Mouse (Mus musculus): ENCODE measurements around the gene Npdc1. TPM values are rescaled to one million over a fixed set of nuclear protein-coding genes. Genes with fewer than 3 reads are reported as not detected.
A peak's percentile ranks its signal among the peaks of the same experiment; 100 is the strongest.

The Npdc1 gene
- polyA plus RNA-seq, 1 experiment from 2014 or later: 52.5 TPM

DNA sequence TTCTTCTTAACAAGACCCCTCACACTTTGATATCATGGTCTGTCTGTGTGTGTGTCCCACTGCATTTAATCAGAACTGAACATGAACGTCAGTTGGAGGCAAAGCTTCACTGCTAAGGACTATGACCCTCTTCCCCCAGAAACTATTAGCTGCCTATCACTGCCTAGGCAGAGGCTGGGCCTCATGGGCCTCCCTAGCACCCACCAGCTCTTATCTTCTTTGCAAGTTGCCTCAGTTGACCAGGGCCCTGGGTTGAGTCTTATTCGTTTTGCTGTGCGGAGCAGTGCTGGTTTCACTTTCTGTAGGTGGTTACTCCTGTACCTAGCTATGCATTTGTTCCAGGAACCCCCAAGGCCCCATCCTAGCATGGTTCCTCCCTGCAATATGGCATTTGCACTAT, 29.2 kb upstream of the Npdc1 start:
- H3K27me3 ChIP-seq: peaks cover 14% of the 10 kb centered on the region; the same call in 1 of the 2 replicates
- no peak for ATAC-seq (replicated peaks; ENCODE audit: low FRiP score)
- 91% methylated on average over 3 of the region's 3 CpGs for WGBS
- H3K4me3 ChIP-seq (replicated peaks): no peak overlapping the region
- H3K36me3 ChIP-seq: peaks cover 2% of the 10 kb centered on the region; the same call in 1 of the 2 replicates
- peaks cover 30% of the 10 kb centered on the region for H3K4me1 ChIP-seq
- no peak overlapping the region for H3K9ac ChIP-seq
- no peak overlapping the region for H3K4me2 ChIP-seq
- no peak overlapping the region for H3K27ac ChIP-seq
- H3K9me3 ChIP-seq (replicated peaks): no peaks in the 10 kb centered on the region

DNA sequence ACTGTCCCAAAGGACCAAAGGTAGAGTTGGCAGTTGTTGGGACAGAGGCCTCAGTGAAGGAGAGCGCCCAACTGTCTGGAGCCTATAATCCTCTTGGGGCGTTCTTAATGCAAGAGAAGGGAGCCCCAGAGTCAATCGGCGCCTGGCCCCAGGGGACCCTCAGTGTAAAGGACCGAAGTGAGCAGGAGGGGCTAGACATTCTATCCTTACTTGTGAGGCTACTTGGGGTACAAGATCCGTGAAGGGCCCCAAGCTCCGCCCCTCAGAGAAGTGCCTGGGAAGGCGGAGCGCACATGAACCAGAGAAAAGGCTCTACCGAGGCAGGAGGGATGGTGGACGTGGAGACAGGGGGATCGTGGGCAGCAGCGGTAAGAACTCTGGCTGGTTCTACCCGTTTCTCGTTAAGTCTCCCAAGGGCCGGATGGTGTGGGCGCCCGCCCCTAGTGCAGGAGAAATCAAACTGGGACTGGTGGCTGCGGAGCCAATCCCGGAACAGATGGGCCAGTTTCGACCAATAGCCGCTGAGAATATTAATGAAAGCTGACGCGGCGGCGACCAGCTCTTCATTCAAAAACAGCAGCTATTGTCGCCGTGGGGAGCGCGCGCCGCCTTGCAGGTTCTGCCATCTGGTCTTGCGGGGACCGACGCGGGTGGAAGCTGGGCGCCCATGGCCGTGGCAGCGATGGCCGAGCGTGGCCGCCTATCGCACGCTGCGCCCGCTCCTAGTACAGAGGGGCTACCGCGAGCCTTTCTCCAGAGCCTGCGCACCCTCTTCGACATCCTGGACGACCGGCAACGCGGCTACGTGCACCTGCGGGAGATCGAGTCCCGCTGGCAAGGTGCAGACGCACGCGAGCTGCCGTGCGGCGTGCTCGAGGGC, 27.1 kb upstream of the Npdc1 start, which contains the start of gene Sapcd2:
Gene Sapcd2 (plus strand): TSS at position 558 of the 880 bp plus-strand sequence.
- H3K9ac ChIP-seq: peak within 1 kb of the TSS; percentile 65
- H3K9me3 ChIP-seq (replicated peaks): no peaks in the 10 kb centered on the region
- peak; percentile 93 for ATAC-seq (replicated peaks; ENCODE audit: low FRiP score)
- peaks cover 8% of the 10 kb centered on the region; the same call in 1 of the 2 replicates for H3K27me3 ChIP-seq
- peak within 1 kb of the TSS; percentile 73 for H3K4me3 ChIP-seq (replicated peaks)
- peaks cover 21% of the 10 kb centered on the region for H3K36me3 ChIP-seq
- peaks cover 27% of the 10 kb centered on the region for H3K4me1 ChIP-seq
- peak within 1 kb of the TSS; percentile 97 for H3K4me2 ChIP-seq
- WGBS: 1% methylated on average over 65 of the region's 65 CpGs
- peak within 1 kb of the TSS; percentile 89 for H3K27ac ChIP-seq

DNA sequence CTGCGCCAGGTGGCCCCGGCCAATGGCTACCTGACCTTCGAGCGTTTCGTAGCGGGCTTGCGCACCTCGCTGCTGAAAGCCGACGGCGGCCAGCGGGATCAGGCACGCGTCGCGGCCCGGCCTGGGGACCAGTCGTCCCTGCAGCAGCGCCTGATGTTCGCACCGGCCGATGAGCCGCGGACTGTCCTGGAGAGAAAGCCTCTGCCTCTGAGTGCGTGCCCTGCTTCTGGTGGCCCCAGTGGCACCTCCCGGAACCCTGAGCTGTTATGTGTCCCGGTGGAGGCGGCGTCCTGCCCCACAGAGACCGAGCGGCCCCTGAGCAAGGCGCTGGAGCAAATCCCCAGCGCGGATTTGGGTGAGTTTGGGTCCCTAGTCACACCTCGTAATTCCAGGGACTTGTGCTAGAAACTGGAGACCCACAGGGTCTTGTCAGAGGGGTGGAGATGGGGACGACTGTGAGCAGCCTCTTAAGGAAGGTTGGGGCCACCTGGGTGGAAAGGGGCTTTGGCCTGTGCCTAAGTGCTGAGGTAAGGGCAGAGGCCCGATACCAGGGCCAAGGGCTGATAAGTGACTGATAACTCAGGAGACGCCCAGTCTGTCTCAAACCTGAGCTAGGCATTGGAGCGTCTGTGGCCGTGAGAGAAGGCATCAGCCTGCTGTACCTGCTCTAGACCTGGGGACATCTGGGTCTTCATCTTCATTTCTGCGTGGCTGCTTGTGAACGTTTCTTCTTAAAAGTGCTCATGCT, 26.3 kb upstream of the Npdc1 start:
- peaks cover 27% of the 10 kb centered on the region for H3K4me1 ChIP-seq
- H3K9ac ChIP-seq: peak overlapping the region; percentile 65
- H3K27ac ChIP-seq: 0 out of 2 replicates have a peak overlapping the region, but pooled peaks have one; percentile 62
- H3K4me2 ChIP-seq: peak overlapping the region; percentile 97
- ATAC-seq (replicated peaks; ENCODE audit: low FRiP score): peak; percentile 10; the same call in 1 of the 2 replicates
- H3K27me3 ChIP-seq: peaks cover 8% of the 10 kb centered on the region; the same call in 1 of the 2 replicates
- H3K9me3 ChIP-seq (replicated peaks): no peaks in the 10 kb centered on the region
- H3K4me3 ChIP-seq (replicated peaks): peak overlapping the region; percentile 73
- H3K36me3 ChIP-seq: peaks cover 29% of the 10 kb centered on the region
- 2% methylated on average over 42 of the region's 42 CpGs for WGBS

DNA sequence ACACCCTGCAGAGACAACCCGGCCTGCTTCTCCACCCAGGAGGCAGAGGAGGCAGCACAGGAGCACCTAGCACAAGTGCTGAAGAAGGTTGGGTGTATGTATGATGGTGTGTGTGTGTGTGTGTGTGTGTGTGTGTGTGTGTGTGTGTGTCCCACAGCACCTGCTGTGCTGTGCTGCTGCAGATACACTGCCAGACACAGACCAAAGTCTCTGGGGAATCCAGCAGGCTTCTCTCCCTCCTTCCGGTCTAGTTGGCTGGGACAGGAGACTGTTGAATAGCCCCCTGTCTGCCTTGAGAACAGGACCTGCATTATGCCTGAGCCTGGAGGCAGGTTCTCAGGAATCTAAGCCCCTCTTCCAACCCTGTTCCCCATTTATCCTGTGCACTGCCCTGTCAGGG, 25.7 kb upstream of the Npdc1 start:
- peaks cover 35% of the 10 kb centered on the region for H3K36me3 ChIP-seq
- peak overlapping the region; percentile 73 for H3K4me3 ChIP-seq (replicated peaks)
- H3K9ac ChIP-seq: peak overlapping the region; percentile 65; the same call in 1 of the 2 replicates
- ATAC-seq (replicated peaks; ENCODE audit: low FRiP score): no peak
- H3K4me1 ChIP-seq: peaks cover 27% of the 10 kb centered on the region
- peaks cover 4% of the 10 kb centered on the region; the same call in 1 of the 2 replicates for H3K27me3 ChIP-seq
- peak overlapping the region; percentile 97 for H3K4me2 ChIP-seq
- H3K27ac ChIP-seq: no peak overlapping the region
- 26% methylated on average over 1 of the region's 2 CpGs for WGBS
- H3K9me3 ChIP-seq (replicated peaks): no peaks in the 10 kb centered on the region

DNA sequence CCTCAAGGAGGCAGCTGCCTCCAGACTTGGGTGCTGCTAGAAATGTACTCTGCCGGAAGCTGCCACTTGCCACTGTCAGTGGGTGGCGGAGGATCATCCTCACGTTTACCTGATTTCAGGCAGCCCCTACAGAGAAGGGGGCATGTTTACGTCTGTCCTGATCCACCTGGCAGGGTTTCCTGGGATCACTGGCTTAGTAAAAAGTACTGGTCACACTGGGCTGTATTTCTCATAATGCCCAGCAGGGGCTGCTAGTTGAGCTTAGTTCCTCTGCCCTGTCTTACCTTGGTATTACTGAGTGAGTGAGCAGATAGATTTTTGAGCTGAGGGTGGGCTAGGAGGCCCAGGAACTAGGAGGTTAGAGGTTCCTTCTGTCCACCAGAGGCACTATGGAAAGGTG, 22.6 kb upstream of the Npdc1 start:
- no peak overlapping the region for H3K4me2 ChIP-seq
- no peak for ATAC-seq (replicated peaks; ENCODE audit: low FRiP score)
- H3K4me3 ChIP-seq (replicated peaks): no peak overlapping the region
- peaks cover 26% of the 10 kb centered on the region for H3K4me1 ChIP-seq
- H3K27ac ChIP-seq: no peak overlapping the region
- WGBS: 66% methylated on average over 4 of the region's 4 CpGs
- no peaks in the 10 kb centered on the region for H3K27me3 ChIP-seq
- H3K9me3 ChIP-seq (replicated peaks): no peaks in the 10 kb centered on the region
- H3K9ac ChIP-seq: no peak overlapping the region
- peaks cover 40% of the 10 kb centered on the region for H3K36me3 ChIP-seq

DNA sequence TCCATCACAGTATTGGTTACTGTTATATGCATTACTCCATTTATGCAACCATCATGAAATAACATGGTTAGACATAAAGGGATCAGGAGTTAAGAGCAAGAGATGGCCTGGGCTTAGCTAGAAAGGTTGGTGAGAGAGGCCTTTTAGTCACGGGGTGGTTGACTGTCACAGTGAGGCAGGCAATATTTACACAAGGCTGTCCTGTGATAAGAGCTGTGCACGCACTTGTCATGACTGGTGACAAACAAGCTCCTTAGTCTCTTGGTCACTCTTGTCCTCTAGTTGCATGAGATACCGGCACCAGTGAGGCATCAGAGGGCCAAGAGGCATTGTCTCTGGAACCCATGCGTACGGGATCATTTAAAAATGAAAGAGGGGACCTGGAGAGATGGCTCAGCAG, 14.7 kb upstream of the Npdc1 start:
- Histone ChIP-seq H3K27me3 (no peaks in the 10 kb centered on the region), H3K4me3 (replicated peaks) (no peak overlapping the region), H3K9me3 (replicated peaks) (no peaks in the 10 kb centered on the region), H3K4me1 (no peaks in the 10 kb centered on the region), H3K36me3 (no peaks in the 10 kb centered on the region), H3K27ac (no peak overlapping the region), H3K9ac (no peak overlapping the region), H3K4me2 (no peak overlapping the region)
- ATAC-seq (replicated peaks; ENCODE audit: low FRiP score): no peak
- 79% methylated on average over 5 of the region's 5 CpGs for WGBS

DNA sequence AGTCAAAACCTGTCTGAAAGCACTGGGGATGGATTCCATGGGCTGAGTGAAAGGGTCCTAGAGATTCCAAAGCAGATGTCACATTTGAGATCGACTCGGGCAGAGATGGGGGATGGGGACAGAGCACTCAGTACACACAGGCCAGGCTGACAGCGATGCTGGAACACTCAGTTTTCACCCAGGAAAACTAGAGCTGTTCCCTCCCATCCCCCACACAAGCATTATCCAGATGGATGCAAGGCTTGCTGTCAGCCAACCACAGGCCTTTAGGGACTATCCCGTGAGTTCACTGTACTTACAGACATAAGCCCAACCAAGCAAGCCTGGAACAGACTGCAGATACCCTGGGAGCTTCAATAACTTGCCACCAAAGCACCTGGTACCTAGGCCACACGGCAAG, 7.9 kb upstream of the Npdc1 start:
- no peak overlapping the region for H3K4me2 ChIP-seq
- no peaks in the 10 kb centered on the region for H3K9me3 ChIP-seq (replicated peaks)
- H3K4me1 ChIP-seq: peaks cover 24% of the 10 kb centered on the region
- H3K4me3 ChIP-seq (replicated peaks): no peak overlapping the region
- ATAC-seq (replicated peaks; ENCODE audit: low FRiP score): no peak
- H3K27ac ChIP-seq: no peak overlapping the region
- H3K9ac ChIP-seq: no peak overlapping the region
- no peaks in the 10 kb centered on the region for H3K36me3 ChIP-seq
- 80% methylated on average over 5 of the region's 5 CpGs for WGBS
- H3K27me3 ChIP-seq: peaks cover 22% of the 10 kb centered on the region

DNA sequence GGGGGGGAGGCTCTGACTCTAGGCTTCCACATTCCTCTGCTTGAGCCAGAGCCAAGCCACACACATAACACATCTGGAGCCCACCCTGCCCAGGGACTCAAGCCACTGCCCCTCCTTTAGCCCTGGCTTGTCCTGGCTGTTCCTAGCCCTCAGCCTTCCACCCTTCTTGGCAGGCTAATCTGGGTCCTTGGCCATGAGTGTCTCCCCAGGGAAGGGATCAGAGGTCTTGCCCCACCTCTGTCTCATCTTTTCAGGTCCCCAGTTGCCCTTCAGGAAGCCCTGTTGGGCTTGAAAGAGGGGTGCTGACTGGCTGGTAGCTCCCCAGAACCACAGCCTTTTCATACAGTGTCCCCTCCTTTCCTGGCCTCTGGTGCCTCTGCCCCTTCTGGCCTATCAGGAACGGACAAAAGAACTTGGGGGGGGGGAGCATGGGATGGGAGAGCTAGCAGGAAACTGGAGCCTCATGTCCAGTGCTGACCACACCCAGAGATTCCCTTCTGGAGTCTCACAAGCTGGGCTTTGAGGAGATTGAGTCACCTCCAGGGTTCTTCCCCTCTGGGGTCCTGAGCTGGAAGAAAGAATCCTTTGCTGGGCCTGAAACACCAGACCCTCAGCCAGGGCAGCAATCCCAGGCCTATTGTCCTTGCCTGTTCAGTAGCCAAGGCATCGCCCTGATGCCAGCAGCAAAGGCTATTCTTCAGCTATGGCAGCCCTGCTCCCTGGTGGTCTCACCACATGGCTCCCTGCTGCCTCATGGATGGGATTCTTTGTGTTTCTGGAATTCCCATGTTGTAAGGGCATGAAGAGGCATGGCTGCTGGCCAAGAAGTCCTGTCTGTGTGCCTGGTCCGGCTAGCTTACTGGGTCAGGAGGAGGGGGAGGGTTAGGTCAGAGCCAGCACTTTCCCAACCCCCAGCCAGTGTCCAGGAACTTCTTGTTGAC, 4.6 kb upstream of the Npdc1 start:
- Histone ChIP-seq H3K36me3 (no peaks in the 10 kb centered on the region), H3K9me3 (replicated peaks) (no peaks in the 10 kb centered on the region), H3K4me3 (replicated peaks) (no peak overlapping the region), H3K27me3 (peaks cover 55% of the 10 kb centered on the region), H3K9ac (no peak overlapping the region), H3K27ac (peak overlapping the region; percentile 27; the same call in 1 of the 2 replicates), H3K4me1 (peaks cover 33% of the 10 kb centered on the region), H3K4me2 (no peak overlapping the region)
- peak; percentile 44; the same call in 1 of the 2 replicates for ATAC-seq (replicated peaks; ENCODE audit: low FRiP score)
- 37% methylated on average over 3 of the region's 3 CpGs for WGBS

DNA sequence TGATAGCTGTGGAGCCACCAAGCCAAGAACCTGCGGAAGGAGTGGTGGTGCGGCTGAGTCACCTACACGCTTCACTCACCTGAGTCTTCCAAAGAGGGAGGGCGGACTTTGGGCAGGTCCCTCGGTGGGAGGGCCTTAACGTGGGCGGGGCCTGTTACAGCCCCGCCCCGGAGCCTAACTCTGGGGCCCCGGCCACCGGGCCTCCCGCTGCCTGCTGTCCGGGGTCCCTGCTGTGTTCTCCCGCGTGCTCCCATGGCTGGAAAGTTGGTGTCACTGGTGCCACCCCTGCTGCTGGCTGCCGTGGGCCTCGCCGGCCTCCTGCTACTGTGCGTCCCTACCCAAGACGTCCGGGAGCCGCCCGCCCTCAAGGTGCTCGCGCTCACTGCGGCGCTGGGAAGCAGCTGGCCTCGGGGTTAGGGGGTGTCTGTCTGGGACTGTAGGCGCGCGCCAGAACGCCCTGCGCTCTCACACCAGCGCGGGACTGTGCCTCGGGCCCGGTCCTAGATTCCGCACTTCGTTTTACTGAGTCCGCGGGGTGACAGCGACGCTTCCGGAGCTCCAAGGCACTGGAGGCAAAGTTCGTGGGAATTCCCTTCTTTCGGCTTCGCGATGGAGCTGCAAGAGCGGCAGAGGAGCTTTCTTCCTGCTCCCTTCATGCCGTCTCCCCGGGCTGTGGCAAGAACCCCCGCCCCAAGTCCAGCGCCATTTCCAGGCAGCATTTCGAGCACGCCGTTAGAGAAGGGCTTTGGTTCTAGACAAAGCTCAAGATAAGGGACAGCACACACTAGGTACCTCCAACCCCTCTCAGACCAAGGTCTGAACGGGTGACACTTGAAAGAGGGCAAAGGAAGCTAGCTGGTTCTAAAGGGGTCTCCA, 3.2 kb upstream of the Npdc1 start, which contains the start of gene Entpd2:
Gene Entpd2 (plus strand): TSS at position 154 of the 876 bp plus-strand sequence.
- WGBS: 3% methylated on average over 57 of the region's 57 CpGs
- H3K36me3 ChIP-seq: no peaks in the 10 kb centered on the region
- peak within 1 kb of the TSS; percentile 24 for H3K9ac ChIP-seq
- H3K27ac ChIP-seq: no peak within 1 kb of the TSS
- ATAC-seq (replicated peaks; ENCODE audit: low FRiP score): peak; percentile 55
- peaks cover 37% of the 10 kb centered on the region for H3K4me1 ChIP-seq
- H3K4me2 ChIP-seq: peak within 1 kb of the TSS; percentile 90
- H3K4me3 ChIP-seq (replicated peaks): peak within 1 kb of the TSS; percentile 50
- no peaks in the 10 kb centered on the region for H3K9me3 ChIP-seq (replicated peaks)
- peaks cover 69% of the 10 kb centered on the region for H3K27me3 ChIP-seq

DNA sequence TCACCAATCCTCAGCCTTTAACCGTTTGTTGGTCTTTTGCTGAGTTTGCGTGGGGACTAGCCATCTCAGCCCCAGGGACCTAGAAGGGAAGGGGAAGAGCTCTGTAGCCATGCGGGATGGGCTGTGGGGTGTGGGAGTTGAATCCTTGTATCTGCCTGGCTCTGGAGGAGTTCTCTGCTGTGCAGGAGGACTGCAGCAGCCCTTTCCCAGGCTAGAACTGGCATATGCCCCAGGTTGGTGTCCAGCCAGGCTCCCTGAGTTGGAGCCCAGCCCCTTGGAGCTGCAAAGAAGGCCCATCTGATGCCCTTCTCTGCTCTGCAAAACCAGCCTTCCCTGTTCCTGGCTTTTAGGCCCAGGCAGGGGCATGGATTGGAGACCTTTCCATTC, 2.6 kb upstream of the Npdc1 start:
- H3K9ac ChIP-seq: no peak overlapping the region
- peaks cover 75% of the 10 kb centered on the region for H3K27me3 ChIP-seq
- H3K9me3 ChIP-seq (replicated peaks): no peaks in the 10 kb centered on the region
- no peak overlapping the region for H3K27ac ChIP-seq
- H3K4me3 ChIP-seq (replicated peaks): peak overlapping the region; percentile 50
- peak overlapping the region; percentile 90 for H3K4me2 ChIP-seq
- no peaks in the 10 kb centered on the region for H3K36me3 ChIP-seq
- ATAC-seq (replicated peaks; ENCODE audit: low FRiP score): no peak
- H3K4me1 ChIP-seq: peaks cover 37% of the 10 kb centered on the region
- 36% methylated on average over 3 of the region's 3 CpGs for WGBS

Measured in kidney, embryonic 15.5 days (tissue).